Mouse (Mus musculus) kidney, postnatal 0 days (tissue): ENCODE results near the gene Doc2b. TPM values are rescaled to one million over a fixed set of nuclear protein-coding genes. Genes with fewer than 3 reads are reported as not detected.
A peak's percentile ranks its signal among the peaks of the same experiment; 100 is the strongest.

Experiments
- ATAC-seq: fragments of 200-750 bp; cut with Nextera tagmentation; replicated peaks from 2 replicates; pipeline ENCODE4 v1.8.0; 2017; ENCODE audit warnings: low read depth, moderate number of reproducible peaks, moderate TSS enrichment, moderate library complexity; ENCODE audit not compliant: low FRiP score
- DNase-seq: peaks from one replicate; pipeline ENCODE4 v3.0.0-alpha.2; 2016; ENCODE audit warnings: low spot score
- H3K27ac ChIP-seq: fragments of 300-500 bp; sonication (generic); 2 replicates; pipeline ENCODE4 v1.5.1; 2014; ENCODE audit warnings: mild to moderate bottlenecking
- H3K27me3 ChIP-seq: fragments of 300-500 bp; sonication (generic); 2 replicates; pipeline ENCODE4 v1.6.1; 2014; ENCODE audit warnings: low read length, mixed read lengths; ENCODE audit not compliant: insufficient read depth
- H3K36me3 ChIP-seq: fragments of 300-500 bp; sonication (generic); 2 replicates; pipeline ENCODE4 v1.6.1; 2014; ENCODE audit warnings: low read length, mixed read lengths; ENCODE audit not compliant: insufficient read depth
- H3K4me1 ChIP-seq: fragments of 300-500 bp; sonication (generic); replicated peaks from 2 replicates; pipeline ENCODE4 v1.6.1; 2014; ENCODE audit warnings: antibody characterized with exemption, low read length, mixed read lengths; ENCODE audit not compliant: insufficient read depth
- H3K4me2 ChIP-seq: fragments of 300-500 bp; sonication (generic); 2 replicates; pipeline ENCODE4 v1.6.1; 2014; ENCODE audit warnings: mild to moderate bottlenecking, low read length, moderate library complexity, mixed read lengths
- H3K4me3 ChIP-seq: fragments of 300-500 bp; sonication (generic); replicated peaks from 2 replicates; pipeline ENCODE4 v1.5.1; 2014; ENCODE audit warnings: low read depth, low read length
- H3K9ac ChIP-seq: fragments of 300-500 bp; sonication (generic); 2 replicates; pipeline ENCODE4 v1.6.1; 2014; ENCODE audit warnings: low read depth, low read length
- H3K9me3 ChIP-seq: fragments of 300-500 bp; sonication (generic); replicated peaks from 2 replicates; pipeline ENCODE4 v1.6.1; 2016; ENCODE audit warnings: low read length, inconsistent platforms, mixed read lengths
- CTCF ChIP-seq: IDR thresholded peaks from 2 replicates; pipeline ENCODE4 v1.5.1; 2016; ENCODE audit warnings: antibody characterized with exemption, low read depth, mild to moderate bottlenecking, moderate library complexity
- WGBS: fragments of 180-500 bp; shearing (Covaris S2); extraction: QIAGEN DNeasy Blood & Tissue Kit; methylation state at CpG from one replicate; pipeline ENCODE4 v1.1.7; 2014; 5-methylcytosine and 5-hydroxymethylcytosine counted together
- polyA plus RNA-seq: library from polyadenylated mRNA; unstranded; fragments of >200 nt; fragmentation: Nextera tagmentation; extraction: Ambion mirVana; gene quantifications from 2 replicates; pipeline ENCODE4 v1.2.1, GENCODE M21; 2015

Gene Doc2b
- polyA plus RNA-seq, 1 experiment from 2014 or later: 0.41 TPM

DNA sequence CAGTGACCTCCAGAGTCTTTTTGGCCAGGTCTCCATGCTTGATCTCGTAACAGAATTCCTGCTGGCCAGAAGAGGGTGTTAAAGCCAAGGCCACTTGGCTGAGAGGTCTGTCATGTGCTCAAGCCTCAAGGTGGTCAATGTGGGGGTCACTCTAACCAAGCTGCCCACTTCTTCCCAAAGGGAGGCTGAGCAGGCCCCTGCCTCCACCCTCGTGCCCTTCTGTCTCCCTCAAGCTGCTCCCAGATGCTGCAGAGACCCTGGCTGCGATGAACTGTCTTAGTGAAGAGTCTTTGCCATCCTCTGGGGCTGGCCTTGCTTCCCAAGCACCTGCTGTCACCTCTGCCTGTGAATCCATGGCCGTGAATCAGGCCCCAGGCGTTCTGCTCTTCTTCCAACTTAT lies 23.3 kb downstream of the Doc2b start:
- WGBS: 73% methylated on average over 5 of the region's 5 CpGs
- TF ChIP-seq CTCF: no peak
- H3K9ac ChIP-seq: no peak overlapping the region
- no peak overlapping the region for H3K27ac ChIP-seq
- H3K27me3 ChIP-seq: no peaks in the 10 kb centered on the region
- H3K4me1 ChIP-seq: no peaks in the 10 kb centered on the region
- H3K4me2 ChIP-seq: no peak overlapping the region
- DNase-seq (no peak), ATAC-seq (no peak)
- no peaks in the 10 kb centered on the region for H3K9me3 ChIP-seq
- no peaks in the 10 kb centered on the region for H3K36me3 ChIP-seq
- no peak overlapping the region for H3K4me3 ChIP-seq

DNA sequence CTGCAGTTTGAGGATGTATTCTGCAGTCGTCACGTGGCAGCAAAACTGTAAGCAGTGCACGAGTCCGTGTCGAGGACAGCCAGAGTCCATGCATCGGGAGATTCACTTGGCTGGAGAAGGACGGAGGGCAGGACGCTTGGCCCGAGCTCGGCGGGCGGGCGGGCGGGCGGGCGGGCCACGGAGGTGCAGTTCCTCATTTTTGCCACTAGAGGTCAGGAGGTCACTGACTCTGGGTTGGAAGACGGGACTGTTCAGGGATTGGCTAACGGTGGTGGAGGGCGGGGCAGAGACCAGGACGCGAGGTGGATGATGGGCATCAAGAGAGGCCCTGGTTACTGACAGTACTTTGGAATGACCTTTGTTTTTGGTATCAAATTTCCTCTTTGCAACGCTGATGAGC lies 26.6 kb downstream of the Doc2b start:
- 0% methylated on average over 23 of the region's 23 CpGs for WGBS
- Histone ChIP-seq H3K4me2 (peak overlapping the region; percentile 43), H3K27ac (0 out of 2 replicates have a peak overlapping the region, but pooled peaks have one; percentile 10), H3K9ac (no peak overlapping the region), H3K4me1 (no peaks in the 10 kb centered on the region), H3K9me3 (no peaks in the 10 kb centered on the region), H3K36me3 (peaks cover 14% of the 10 kb centered on the region), H3K27me3 (no peaks in the 10 kb centered on the region), H3K4me3 (no peak overlapping the region)
- ATAC-seq: peak; percentile 95
- TF ChIP-seq CTCF: peak; percentile 79
- peak; percentile 96 for DNase-seq

DNA sequence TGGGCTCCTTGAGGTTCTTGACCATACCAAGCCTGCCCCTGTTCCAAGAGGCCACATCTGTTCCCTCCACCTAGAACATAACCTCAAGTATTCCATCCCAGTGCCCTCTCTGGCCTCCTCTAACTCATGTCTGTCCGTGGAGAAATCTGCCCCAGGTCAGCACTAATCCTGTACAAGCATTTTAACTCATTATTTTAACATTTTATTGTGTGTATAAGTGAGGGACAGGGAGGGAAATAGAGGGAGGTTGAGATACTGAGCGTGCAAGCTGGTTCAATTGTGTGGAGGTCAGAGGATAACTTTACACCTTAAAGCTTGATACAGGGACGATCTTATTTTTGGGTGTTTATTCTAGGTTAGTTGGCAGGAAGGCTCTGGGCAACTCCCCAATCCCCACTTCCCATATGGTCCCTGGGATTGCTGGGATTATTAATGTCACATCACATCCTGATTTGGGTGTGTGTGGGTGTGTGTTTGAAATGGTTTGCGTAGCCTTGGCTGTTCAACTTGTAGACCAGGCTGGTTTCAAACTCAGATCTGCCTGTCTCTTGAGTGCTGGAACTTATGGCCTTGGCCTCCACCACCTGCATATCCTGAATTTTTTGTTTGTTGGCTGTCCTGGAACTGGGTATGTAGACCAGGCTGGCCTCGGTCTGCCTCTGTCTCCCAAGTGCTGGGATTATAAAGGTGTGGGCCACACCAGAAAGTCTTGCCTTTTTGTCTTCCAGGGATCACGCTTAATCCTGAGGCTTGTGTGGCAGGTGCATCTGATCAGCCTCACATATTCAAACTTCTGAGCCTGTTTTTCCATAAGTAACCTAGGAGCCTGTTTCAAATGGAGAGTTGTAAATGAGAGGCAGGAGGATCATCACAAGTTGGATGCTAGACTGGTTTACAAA lies 27.5 kb downstream of the Doc2b start:
- ATAC-seq (no peak), DNase-seq (no peak)
- Histone ChIP-seq H3K4me2 (peak overlapping the region; percentile 43; the same call in 1 of the 2 replicates), H3K27me3 (no peaks in the 10 kb centered on the region), H3K4me3 (no peak overlapping the region), H3K4me1 (no peaks in the 10 kb centered on the region), H3K9ac (no peak overlapping the region), H3K36me3 (peaks cover 18% of the 10 kb centered on the region), H3K27ac (0 out of 2 replicates have a peak overlapping the region, but pooled peaks have one; percentile 10), H3K9me3 (no peaks in the 10 kb centered on the region)
- 39% methylated on average over 6 of the region's 6 CpGs for WGBS
- TF ChIP-seq CTCF: no peak

DNA sequence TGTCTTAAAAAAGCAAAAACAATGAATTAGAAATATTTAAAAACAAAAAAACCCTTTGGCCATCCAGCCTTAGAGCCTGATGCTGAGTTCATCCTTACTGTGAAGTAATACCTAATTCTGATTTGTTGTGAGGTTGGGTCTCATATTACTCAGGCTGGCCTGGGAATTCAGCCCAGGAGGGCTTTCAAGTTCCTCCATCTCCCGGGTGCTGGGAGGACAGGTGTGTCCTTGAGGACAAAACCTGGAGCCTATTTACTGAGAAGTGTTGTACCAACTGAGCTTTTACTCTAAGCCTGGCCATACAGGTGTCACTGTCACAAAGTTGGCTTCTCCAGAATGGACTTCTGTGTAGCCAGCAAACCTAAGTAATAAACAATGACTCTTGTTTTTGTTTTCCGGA lies 28.8 kb downstream of the Doc2b start:
- DNase-seq (no peak), ATAC-seq (no peak)
- no peak for TF ChIP-seq CTCF
- Histone ChIP-seq H3K27me3 (no peaks in the 10 kb centered on the region), H3K4me3 (no peak overlapping the region), H3K9ac (no peak overlapping the region), H3K4me2 (no peak overlapping the region), H3K9me3 (no peaks in the 10 kb centered on the region), H3K4me1 (no peaks in the 10 kb centered on the region), H3K36me3 (peaks cover 23% of the 10 kb centered on the region), H3K27ac (no peak overlapping the region)
- WGBS: 49% methylated on average over 2 of the region's 2 CpGs

DNA sequence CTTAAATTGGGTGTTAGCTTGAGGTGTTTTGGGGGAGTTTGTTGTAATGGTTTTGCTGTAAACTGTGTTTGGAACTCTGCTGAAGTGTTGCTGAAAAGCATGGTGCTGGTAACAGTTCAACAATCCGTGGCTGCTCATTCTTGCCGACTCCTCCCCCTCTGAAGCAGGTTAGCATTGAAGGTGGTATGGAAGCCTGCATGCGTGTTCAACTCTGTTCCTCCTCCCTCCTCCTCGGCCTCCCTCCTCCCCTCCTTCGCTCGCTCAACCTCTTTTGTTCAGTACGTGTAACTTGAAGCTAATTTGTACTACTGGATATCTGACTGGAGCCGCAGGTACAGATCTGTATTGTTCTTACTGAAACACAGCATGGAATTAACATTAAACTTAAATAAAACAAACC lies 30.7 kb downstream of the Doc2b start:
- Histone ChIP-seq H3K4me2 (no peak overlapping the region), H3K4me3 (no peak overlapping the region), H3K4me1 (no peaks in the 10 kb centered on the region), H3K27me3 (no peaks in the 10 kb centered on the region), H3K27ac (no peak overlapping the region), H3K36me3 (peaks cover 28% of the 10 kb centered on the region), H3K9ac (no peak overlapping the region), H3K9me3 (no peaks in the 10 kb centered on the region)
- 78% methylated on average over 8 of the region's 8 CpGs for WGBS
- DNase-seq (no peak), ATAC-seq (no peak)
- no peak for TF ChIP-seq CTCF

DNA sequence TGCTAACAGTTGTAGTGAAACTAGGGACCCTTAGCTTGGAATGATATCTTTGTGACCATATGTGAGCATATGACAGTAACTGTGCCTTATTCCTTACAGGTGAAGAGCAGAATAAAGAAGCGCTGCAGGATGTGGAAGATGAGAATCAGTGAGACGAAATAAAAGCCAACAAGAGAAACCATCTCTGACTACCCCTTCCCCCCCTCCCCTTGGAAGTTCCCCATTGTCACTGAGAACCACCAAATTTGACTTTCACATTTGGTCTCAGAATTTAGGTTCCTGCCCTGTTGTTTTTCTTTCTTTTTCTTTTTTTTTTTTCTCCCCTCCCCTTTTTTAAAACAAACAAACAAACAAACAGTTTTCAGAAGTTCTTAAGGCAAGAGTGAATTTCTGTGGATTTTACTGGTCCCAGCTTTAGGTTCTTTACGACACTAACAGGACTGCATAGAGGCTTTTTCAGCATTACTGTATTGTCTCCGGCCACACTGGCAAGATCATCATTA lies 31.3 kb downstream of the Doc2b start:
- 80% methylated on average over 4 of the region's 4 CpGs for WGBS
- TF ChIP-seq CTCF: no peak
- DNase-seq: no peak

More for the DNA sequence above, 31.3 kb downstream of the Doc2b start:
- no peak overlapping the region for H3K9ac ChIP-seq
- no peaks in the 10 kb centered on the region for H3K27me3 ChIP-seq
- H3K9me3 ChIP-seq: no peaks in the 10 kb centered on the region
- H3K4me1 ChIP-seq: no peaks in the 10 kb centered on the region
- no peak overlapping the region for H3K4me2 ChIP-seq
- ATAC-seq: no peak
- H3K36me3 ChIP-seq: peaks cover 34% of the 10 kb centered on the region
- H3K27ac ChIP-seq: no peak overlapping the region
- no peak overlapping the region for H3K4me3 ChIP-seq
